Mouse (Mus musculus) midbrain, postnatal 0 days (tissue): Measurements from ENCODE around the gene Gm38100. TPM values are rescaled to one million over a fixed set of nuclear protein-coding genes. Genes with fewer than 3 reads are reported as not detected.

ENCODE experiments used
- ATAC-seq: fragments of 200-750 bp; cut with Nextera tagmentation; 2 replicates; pipeline ENCODE4 v1.8.0; 2017; ENCODE audit warnings: moderate number of reproducible peaks, mild to moderate bottlenecking, moderate TSS enrichment, moderate library complexity; ENCODE audit not compliant: low FRiP score
- DNase-seq: peaks from one replicate; pipeline ENCODE4 v3.0.0-alpha.2; 2015; ENCODE audit warnings: low spot score
- H3K27ac ChIP-seq: fragments of 300-500 bp; sonication (generic); 2 replicates; pipeline ENCODE4 v1.5.1; 2014; ENCODE audit warnings: low read depth, mild to moderate bottlenecking, low read length, mixed read lengths
- H3K27me3 ChIP-seq: fragments of 300-500 bp; sonication (generic); 2 replicates; pipeline ENCODE4 v1.6.1; 2014; ENCODE audit warnings: low read length, control low read depth, mixed read lengths; ENCODE audit not compliant: insufficient read depth
- H3K36me3 ChIP-seq: fragments of 300-500 bp; sonication (generic); 2 replicates; pipeline ENCODE4 v1.6.1; 2014; ENCODE audit warnings: low read length, control low read depth, mixed read lengths; ENCODE audit not compliant: insufficient read depth
- H3K4me1 ChIP-seq: fragments of 300-500 bp; sonication (generic); 2 replicates; pipeline ENCODE4 v1.6.1; 2014; ENCODE audit warnings: mild to moderate bottlenecking, control low read depth, antibody characterized with exemption, low read length, mixed read lengths; ENCODE audit not compliant: insufficient read depth
- H3K4me2 ChIP-seq: fragments of 300-500 bp; sonication (generic); 2 replicates; pipeline ENCODE4 v1.6.1; 2014; ENCODE audit warnings: low read depth, mild to moderate bottlenecking, low read length, mixed read lengths; ENCODE audit not compliant: poor library complexity, severe bottlenecking
- H3K4me3 ChIP-seq: fragments of 300-500 bp; sonication (generic); 2 replicates; pipeline ENCODE4 v1.5.1; 2014; ENCODE audit warnings: low read depth, mild to moderate bottlenecking, low read length, moderate library complexity
- H3K9ac ChIP-seq: fragments of 300-500 bp; sonication (generic); replicated peaks from 2 replicates; pipeline ENCODE4 v1.6.1; 2014; ENCODE audit warnings: mild to moderate bottlenecking, low read length, moderate library complexity, mixed read lengths; ENCODE audit not compliant: poor library complexity, severe bottlenecking
- H3K9me3 ChIP-seq: fragments of 300-500 bp; sonication (generic); 2 replicates; pipeline ENCODE4 v1.6.1; 2016; ENCODE audit warnings: low read length, control low read depth
- CTCF ChIP-seq: IDR thresholded peaks from 2 replicates; pipeline ENCODE4 v1.5.1; 2016; ENCODE audit warnings: antibody characterized with exemption, mild to moderate bottlenecking
- WGBS: fragments of 180-500 bp; shearing (Covaris S2); extraction: QIAGEN DNeasy Blood & Tissue Kit; methylation state at CpG from one replicate; pipeline ENCODE4 v1.1.7; 2014; 5-methylcytosine and 5-hydroxymethylcytosine counted together
- polyA plus RNA-seq: library from polyadenylated mRNA; unstranded; fragments of >200 nt; fragmentation: Nextera tagmentation; extraction: Ambion mirVana; gene quantifications from 2 replicates; pipeline ENCODE4 v1.2.1, GENCODE M21; 2015
- total RNA-seq: library from RNA; depleted of rRNA; stranded (reverse); fragments of >200 nt; gene quantifications from 2 replicates; pipeline ENCODE4 v1.2.3, GENCODE M21; 2014; rRNA removed

Gm38100 gene
- not detected in 2 replicates for total RNA-seq
- 0.09 TPM in 1 of 2 replicates, not detected in the other for polyA plus RNA-seq

DNA sequence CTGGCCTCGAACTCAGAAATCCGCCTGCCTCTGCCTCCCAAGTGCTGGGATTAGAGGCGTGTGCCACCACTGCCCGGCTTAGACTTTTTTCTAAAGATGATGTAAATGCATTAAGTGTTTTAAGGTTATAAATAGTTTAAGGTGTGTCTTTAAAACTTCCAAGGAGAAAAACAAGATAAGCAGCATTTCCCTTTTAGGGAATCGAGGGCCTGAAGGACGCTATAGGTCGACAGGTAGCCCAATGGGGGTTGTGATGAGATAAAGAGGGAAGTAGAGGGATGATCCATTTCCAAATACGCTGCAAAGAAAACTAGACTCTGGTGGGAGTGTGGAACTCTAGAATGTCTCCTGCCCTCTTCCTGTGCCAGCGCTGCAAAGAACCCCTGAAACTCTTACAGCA is at the start of gene Gm38100:
Gene Gm38100, plus strand, starts transcription at position 301 of the 400 bp plus-strand sequence.
- Histone ChIP-seq H3K4me3 (no peak within 1 kb of the TSS), H3K27me3 (no peaks in the 10 kb centered on the region; the same call in 1 of the 2 replicates), H3K9me3 (no peaks in the 10 kb centered on the region), H3K36me3 (no peaks in the 10 kb centered on the region), H3K4me2 (no peak within 1 kb of the TSS), H3K9ac (no peak within 1 kb of the TSS), H3K4me1 (no peaks in the 10 kb centered on the region), H3K27ac (no peak within 1 kb of the TSS)
- no peak for DNase-seq
- no peak for ATAC-seq
- WGBS, result 93% methylated on average over 9 of the region's 9 CpGs
- TF ChIP-seq CTCF, result no peak

DNA sequence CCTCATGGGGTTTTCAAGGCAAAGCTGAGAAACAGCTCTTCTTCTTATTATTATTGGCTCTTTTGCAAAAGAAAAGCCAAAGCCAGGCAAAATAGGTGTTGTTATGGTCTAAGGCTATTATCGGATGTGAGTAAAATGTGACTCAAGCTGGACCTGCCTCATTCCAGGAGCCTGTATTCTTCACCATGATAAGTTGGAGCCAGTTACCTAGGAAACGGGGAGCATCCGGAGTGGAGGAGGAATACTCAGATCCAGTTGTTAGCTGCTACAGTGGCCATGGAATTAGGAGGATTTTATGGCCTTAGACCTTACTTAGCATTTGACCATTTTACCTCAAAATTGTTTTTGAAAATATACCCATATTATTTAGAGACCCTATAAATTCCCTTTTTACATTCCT is 49.4 kb upstream of the Gm38100 start:
- Histone ChIP-seq H3K4me1 (no peaks in the 10 kb centered on the region), H3K9ac (no peak overlapping the region), H3K27me3 (no peaks in the 10 kb centered on the region), H3K36me3 (no peaks in the 10 kb centered on the region), H3K4me3 (no peak overlapping the region), H3K27ac (no peak overlapping the region), H3K4me2 (no peak overlapping the region), H3K9me3 (no peaks in the 10 kb centered on the region)
- ATAC-seq (no peak), DNase-seq (peak; percentile 28)
- TF ChIP-seq CTCF, result no peak
- 32% methylated on average over 3 of the region's 3 CpGs for whole genome bisulfite sequencing

DNA sequence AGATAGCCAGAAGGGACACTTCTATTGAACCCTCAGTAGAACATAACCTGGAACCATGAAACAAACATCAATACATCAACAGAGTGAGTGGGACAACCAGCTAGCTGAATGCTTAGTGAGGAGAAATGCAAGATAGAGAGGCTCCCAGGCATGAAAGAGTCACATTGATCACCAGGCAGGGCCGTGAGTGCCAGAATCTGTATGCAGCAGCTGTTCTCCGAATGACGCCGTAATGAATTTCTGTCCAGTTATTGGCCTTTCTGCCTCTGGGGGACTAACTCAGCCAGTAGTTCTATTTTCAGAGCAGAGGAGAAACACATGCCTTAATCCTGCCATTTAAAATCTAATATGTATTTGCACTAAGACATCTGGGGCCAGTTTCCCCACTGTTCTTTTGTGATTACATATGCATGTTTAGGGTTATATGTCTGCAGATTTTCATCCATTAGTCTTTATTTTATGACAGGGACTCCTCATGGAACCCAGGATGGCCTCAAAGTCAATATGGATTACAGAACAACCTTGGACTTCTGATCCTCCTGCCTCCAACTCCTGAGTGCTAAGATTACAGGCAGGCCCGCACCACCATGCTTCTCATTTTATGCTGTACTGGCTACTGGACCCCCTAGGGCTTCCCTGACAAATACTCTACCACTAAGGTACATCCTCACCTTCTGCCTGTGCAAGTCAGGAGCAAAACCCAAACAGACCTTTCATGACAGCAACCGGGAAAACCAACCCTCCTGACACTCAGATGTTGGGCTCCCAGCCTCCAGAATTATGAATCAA is 47.9 kb upstream of the Gm38100 start:
- no peak overlapping the region for H3K9ac ChIP-seq
- H3K4me3 ChIP-seq, result no peak overlapping the region
- H3K36me3 ChIP-seq, result no peaks in the 10 kb centered on the region
- no peaks in the 10 kb centered on the region for H3K4me1 ChIP-seq
- no peaks in the 10 kb centered on the region for H3K27me3 ChIP-seq
- TF ChIP-seq CTCF, result no peak
- WGBS, result 61% methylated on average over 6 of the region's 6 CpGs
- H3K4me2 ChIP-seq, result no peak overlapping the region
- H3K27ac ChIP-seq, result no peak overlapping the region
- no peaks in the 10 kb centered on the region for H3K9me3 ChIP-seq
- DNase-seq (peak; percentile 55), ATAC-seq (no peak)

DNA sequence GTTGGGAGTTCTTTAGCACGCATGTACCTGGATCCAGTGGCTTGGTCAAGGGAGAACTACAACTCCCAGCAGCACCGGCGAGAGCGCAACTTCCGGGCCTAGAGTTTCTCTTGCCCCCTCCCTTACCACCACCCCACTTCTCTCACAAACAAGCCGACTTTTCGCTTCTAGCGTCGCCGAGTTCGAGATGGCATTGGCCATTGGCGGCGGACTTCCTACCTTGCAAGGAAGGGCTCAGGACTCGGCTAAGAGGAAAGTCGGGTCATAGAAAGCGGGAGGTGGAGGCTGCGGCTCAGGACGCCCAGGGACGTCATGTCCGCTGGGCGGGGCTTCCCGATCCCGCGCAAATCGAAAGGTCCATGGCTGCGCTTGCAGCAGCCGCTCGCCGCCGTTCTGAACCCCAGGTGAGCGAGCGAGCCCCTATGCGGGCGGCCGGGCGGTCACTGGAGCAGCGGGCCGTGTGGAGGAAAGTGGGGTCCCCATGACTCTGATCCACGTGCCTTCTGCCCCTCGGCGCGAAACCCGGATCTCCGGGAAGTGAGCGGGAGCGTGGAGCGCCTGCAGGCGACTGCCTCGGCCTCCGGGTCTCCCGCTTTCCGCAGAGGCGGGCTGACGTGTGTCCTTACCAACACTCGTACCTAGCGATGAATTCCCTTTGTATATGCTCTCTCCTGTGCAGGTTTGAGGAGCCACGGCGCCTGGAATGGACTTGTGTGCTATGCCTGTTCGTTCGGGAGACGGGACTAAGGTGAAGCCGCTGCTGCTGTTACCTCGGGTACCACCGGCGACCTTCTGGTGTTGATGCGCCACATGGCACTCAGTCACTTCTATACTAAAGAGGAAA is 39.5 kb upstream of the Gm38100 start, which contains the start of gene Exo1:
Gene Exo1, plus strand, starts transcription at position 129 of the 844 bp plus-strand sequence.
- peak; percentile 96 for ATAC-seq
- under 1% methylated on average over 66 of the region's 66 CpGs for WGBS
- TF ChIP-seq CTCF, result no peak

DNA sequence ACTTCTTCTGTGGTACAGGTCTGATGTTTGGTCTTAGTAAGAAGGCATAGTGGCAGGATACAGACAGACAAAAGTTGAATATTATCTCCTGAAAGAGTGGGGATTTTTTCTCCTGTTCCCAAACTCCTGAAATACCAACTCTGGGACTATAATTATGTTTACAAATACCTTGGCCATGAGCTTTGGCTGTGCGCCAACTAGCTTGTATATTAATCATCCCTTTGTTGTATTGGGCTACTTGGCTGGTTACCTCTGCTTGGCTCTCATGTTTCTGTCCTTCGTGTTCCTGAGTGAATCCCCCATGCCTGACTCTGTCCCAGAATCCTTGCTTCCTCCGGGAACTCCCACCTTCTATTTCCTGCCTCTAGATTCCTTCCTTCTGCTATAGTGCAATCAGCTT is 36.7 kb upstream of the Gm38100 start:
- 80% methylated on average over 3 of the region's 3 CpGs for WGBS
- Histone ChIP-seq H3K27ac (no peak overlapping the region), H3K9ac (no peak overlapping the region), H3K4me1 (no peaks in the 10 kb centered on the region), H3K4me3 (no peak overlapping the region), H3K27me3 (no peaks in the 10 kb centered on the region), H3K9me3 (no peaks in the 10 kb centered on the region), H3K36me3 (no peaks in the 10 kb centered on the region), H3K4me2 (no peak overlapping the region)
- no peak for TF ChIP-seq CTCF
- ATAC-seq (no peak), DNase-seq (no peak)

More for the DNA sequence above, 39.5 kb upstream of the Gm38100 start, which contains the start of gene Exo1:
- H3K4me1 ChIP-seq, result no peaks in the 10 kb centered on the region
- H3K27ac ChIP-seq, result peak within 1 kb of the TSS; percentile 92
- H3K9ac ChIP-seq, result peak within 1 kb of the TSS; percentile 80
- peak within 1 kb of the TSS; percentile 74 for H3K4me3 ChIP-seq
- peak; percentile 87 for DNase-seq
- no peaks in the 10 kb centered on the region for H3K9me3 ChIP-seq
- no peaks in the 10 kb centered on the region for H3K36me3 ChIP-seq
- no peaks in the 10 kb centered on the region for H3K27me3 ChIP-seq
- H3K4me2 ChIP-seq, result peak within 1 kb of the TSS; percentile 86

DNA sequence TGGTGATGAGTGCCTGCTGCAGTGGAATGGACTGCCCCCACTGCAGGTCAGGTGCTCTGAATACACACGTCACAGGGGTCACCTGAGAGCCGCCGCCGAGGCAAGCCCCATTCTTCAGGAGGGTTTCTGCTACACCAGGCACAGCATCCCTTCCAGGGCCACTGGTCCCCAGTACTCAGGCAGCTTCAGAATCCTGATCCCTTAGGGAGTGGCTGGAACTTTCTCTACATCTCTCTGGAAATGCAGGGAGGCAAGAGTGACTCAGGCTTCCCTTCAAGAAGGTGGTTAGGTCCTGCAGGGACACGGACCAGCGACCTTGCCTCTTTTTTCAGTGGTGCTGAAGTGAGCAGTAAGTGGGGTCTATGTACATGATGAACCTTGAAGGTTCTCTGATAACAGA is 26.9 kb upstream of the Gm38100 start:
- H3K4me1 ChIP-seq, result no peaks in the 10 kb centered on the region
- no peaks in the 10 kb centered on the region for H3K9me3 ChIP-seq
- no peaks in the 10 kb centered on the region for H3K36me3 ChIP-seq
- no peak for ATAC-seq
- no peak overlapping the region for H3K4me3 ChIP-seq
- H3K27me3 ChIP-seq, result no peaks in the 10 kb centered on the region
- 93% methylated on average over 6 of the region's 6 CpGs for WGBS
- TF ChIP-seq CTCF, result no peak
- no peak overlapping the region for H3K4me2 ChIP-seq
- H3K9ac ChIP-seq, result no peak overlapping the region
- no peak overlapping the region for H3K27ac ChIP-seq
- no peak for DNase-seq
